Mouse (Mus musculus): ENCODE data around the gene Tdrd3. TPM values are rescaled to one million over a fixed set of nuclear protein-coding genes. Genes with fewer than 3 reads are reported as not detected.

The Tdrd3 gene
- polyA plus RNA-seq, 1 experiment, result 4.9 TPM

- no peaks in the 10 kb centered on the region for H3K4me1 ChIP-seq (ENCODE audit: control insufficient read depth, insufficient read depth, low read length)
- no peaks in the 10 kb centered on the region; the same call in 1 of the 2 replicates for H3K36me3 ChIP-seq (ENCODE audit: control insufficient read depth, insufficient read depth, low read length)
- H3K27me3 ChIP-seq (replicated peaks; ENCODE audit: control insufficient read depth, insufficient read depth, low read length), result no peaks in the 10 kb centered on the region
- WGBS, result 88% methylated on average over 4 of the region's 4 CpGs
- DNase-seq, result no peak
- no peak for TF ChIP-seq CTCF (conservative IDR thresholded peaks at IDR 0.05; ENCODE audit: insufficient read depth, insufficient read length, low read depth, low read length)
- no peak overlapping the region for H3K4me3 ChIP-seq (ENCODE audit: insufficient read depth, low read depth, low read length)
- H3K27ac ChIP-seq (ENCODE audit: insufficient read depth, low read depth, low read length), result no peak overlapping the region
Measured at GRCm38 (mm10) chr14:87517381-87517780, 100.9 kb downstream of the Tdrd3 start.

DNA sequence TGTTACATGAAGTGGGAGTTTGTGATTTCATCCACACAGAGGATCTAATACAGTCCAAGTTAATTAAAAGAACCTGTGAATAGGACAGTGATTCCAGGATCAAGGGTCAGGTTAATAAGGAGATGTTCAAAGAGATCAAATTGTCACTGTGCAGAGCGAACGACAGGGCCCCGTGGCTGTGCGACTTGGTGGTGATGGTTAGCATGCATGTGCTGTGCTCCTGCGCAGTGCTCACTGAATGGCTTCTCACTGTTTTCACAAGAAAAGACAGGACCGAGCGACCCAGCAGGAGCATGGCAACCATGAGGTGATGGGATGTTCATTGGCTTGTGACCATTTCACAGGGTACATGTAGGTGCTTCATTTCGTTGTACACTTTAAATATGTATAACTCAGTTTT lies 115.4 kb downstream of the Tdrd3 start:
- no peaks in the 10 kb centered on the region for H3K4me1 ChIP-seq (ENCODE audit: control insufficient read depth, insufficient read depth, low read length)
- no peaks in the 10 kb centered on the region for H3K27me3 ChIP-seq (replicated peaks; ENCODE audit: control insufficient read depth, insufficient read depth, low read length)
- DNase-seq, result no peak
- no peak overlapping the region for H3K4me3 ChIP-seq (ENCODE audit: insufficient read depth, low read depth, low read length)
- no peak for TF ChIP-seq CTCF (conservative IDR thresholded peaks at IDR 0.05; ENCODE audit: insufficient read depth, insufficient read length, low read depth, low read length)
- no peak for TF ChIP-seq POLR2A (IDR thresholded peaks at IDR 0.05; ENCODE audit: low read depth, low read length)
- no peaks in the 10 kb centered on the region for H3K36me3 ChIP-seq (ENCODE audit: control insufficient read depth, insufficient read depth, low read length)
- WGBS, result 79% methylated on average over 8 of the region's 8 CpGs
- no peak overlapping the region for H3K27ac ChIP-seq (ENCODE audit: insufficient read depth, low read depth, low read length)

- Histone ChIP-seq H3K4me1 (ENCODE audit: control insufficient read depth, insufficient read depth, low read length) (no peaks in the 10 kb centered on the region), H3K27ac (ENCODE audit: insufficient read depth, low read depth, low read length) (no peak overlapping the region), H3K36me3 (ENCODE audit: control insufficient read depth, insufficient read depth, low read length) (no peaks in the 10 kb centered on the region), H3K4me3 (ENCODE audit: insufficient read depth, low read depth, low read length) (no peak overlapping the region), H3K27me3 (replicated peaks; ENCODE audit: control insufficient read depth, insufficient read depth, low read length) (no peaks in the 10 kb centered on the region)
- WGBS, result 93% methylated on average over 4 of the region's 4 CpGs
- no peak for TF ChIP-seq POLR2A (IDR thresholded peaks at IDR 0.05; ENCODE audit: low read depth, low read length)
- TF ChIP-seq CTCF (conservative IDR thresholded peaks at IDR 0.05; ENCODE audit: insufficient read depth, insufficient read length, low read depth, low read length), result no peak
- DNase-seq, result no peak
Measured at GRCm38 (mm10) chr14:87537127-87537819, 120.8 kb downstream of the Tdrd3 start.

DNA sequence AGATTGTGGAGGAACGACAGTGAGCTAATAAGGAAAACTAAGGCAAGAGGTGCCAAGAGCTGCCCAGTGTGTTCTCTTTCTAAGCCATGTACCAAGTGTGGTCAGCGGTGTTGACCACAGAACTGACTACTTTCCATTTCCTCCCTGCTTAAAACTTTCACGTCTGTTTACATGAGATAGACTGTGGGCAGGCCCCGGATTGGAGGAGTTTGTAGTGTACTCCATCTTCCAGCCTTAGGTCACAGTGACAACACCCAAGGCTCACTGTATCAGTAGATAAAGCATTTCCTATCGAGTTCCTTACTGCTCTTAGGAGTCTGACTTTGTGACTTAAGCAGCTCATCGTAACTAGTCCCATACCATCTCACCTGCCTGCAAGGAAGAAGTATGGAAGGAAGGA lies 133.5 kb downstream of the Tdrd3 start:
- no peak for DNase-seq
- no peak for TF ChIP-seq POLR2A (IDR thresholded peaks at IDR 0.05; ENCODE audit: low read depth, low read length)
- no peak for TF ChIP-seq CTCF (conservative IDR thresholded peaks at IDR 0.05; ENCODE audit: insufficient read depth, insufficient read length, low read depth, low read length)
- H3K27ac ChIP-seq (ENCODE audit: insufficient read depth, low read depth, low read length), result no peak overlapping the region
- H3K36me3 ChIP-seq (ENCODE audit: control insufficient read depth, insufficient read depth, low read length), result peaks cover 5% of the 10 kb centered on the region
- no peak overlapping the region for H3K4me3 ChIP-seq (ENCODE audit: insufficient read depth, low read depth, low read length)
- H3K4me1 ChIP-seq (ENCODE audit: control insufficient read depth, insufficient read depth, low read length), result no peaks in the 10 kb centered on the region
- WGBS, result 86% methylated on average over 6 of the region's 6 CpGs
- no peaks in the 10 kb centered on the region for H3K27me3 ChIP-seq (replicated peaks; ENCODE audit: control insufficient read depth, insufficient read depth, low read length)

DNA sequence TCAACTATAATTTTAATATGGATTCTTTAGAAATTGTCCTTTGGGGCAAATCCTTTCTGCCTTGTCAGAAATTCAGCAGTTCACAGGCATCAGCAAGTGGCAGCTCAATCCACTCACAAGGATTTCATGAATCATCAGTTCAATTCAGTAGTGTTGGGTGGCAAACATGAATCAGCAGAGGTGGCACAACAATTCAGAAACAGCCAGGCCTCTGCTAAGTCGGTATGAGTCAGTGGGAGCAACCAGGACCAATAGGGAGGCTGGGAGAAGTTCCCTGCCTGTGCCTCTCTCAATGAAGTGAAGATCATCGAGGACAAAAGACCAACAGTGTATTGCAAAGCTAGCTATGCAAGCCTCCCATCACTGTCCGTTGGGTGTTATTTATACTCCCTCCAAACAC lies 135.8 kb downstream of the Tdrd3 start:
- Histone ChIP-seq H3K4me3 (ENCODE audit: insufficient read depth, low read depth, low read length) (no peak overlapping the region), H3K4me1 (ENCODE audit: control insufficient read depth, insufficient read depth, low read length) (no peaks in the 10 kb centered on the region), H3K36me3 (ENCODE audit: control insufficient read depth, insufficient read depth, low read length) (no peaks in the 10 kb centered on the region), H3K27me3 (replicated peaks; ENCODE audit: control insufficient read depth, insufficient read depth, low read length) (no peaks in the 10 kb centered on the region), H3K27ac (ENCODE audit: insufficient read depth, low read depth, low read length) (no peak overlapping the region)
- DNase-seq, result no peak
- no peak for TF ChIP-seq CTCF (conservative IDR thresholded peaks at IDR 0.05; ENCODE audit: insufficient read depth, insufficient read length, low read depth, low read length)
- no peak for TF ChIP-seq POLR2A (IDR thresholded peaks at IDR 0.05; ENCODE audit: low read depth, low read length)
- 60% methylated on average over 3 of the region's 3 CpGs for WGBS

- Histone ChIP-seq H3K27me3 (replicated peaks; ENCODE audit: control insufficient read depth, insufficient read depth, low read length) (0 out of 2 replicates have a peak, but pooled peaks cover 1% of the 10 kb centered on the region), H3K27ac (ENCODE audit: insufficient read depth, low read depth, low read length) (no peak overlapping the region), H3K36me3 (ENCODE audit: control insufficient read depth, insufficient read depth, low read length) (no peaks in the 10 kb centered on the region), H3K4me3 (ENCODE audit: insufficient read depth, low read depth, low read length) (no peak overlapping the region), H3K4me1 (ENCODE audit: control insufficient read depth, insufficient read depth, low read length) (no peaks in the 10 kb centered on the region)
- no peak for TF ChIP-seq POLR2A (IDR thresholded peaks at IDR 0.05; ENCODE audit: low read depth, low read length)
- no peak for TF ChIP-seq CTCF (conservative IDR thresholded peaks at IDR 0.05; ENCODE audit: insufficient read depth, insufficient read length, low read depth, low read length)
- no peak for DNase-seq
- 51% methylated on average over 9 of the region's 9 CpGs for WGBS
Measured at GRCm38 (mm10) chr14:87563841-87564240, 147.4 kb downstream of the Tdrd3 start.

DNA sequence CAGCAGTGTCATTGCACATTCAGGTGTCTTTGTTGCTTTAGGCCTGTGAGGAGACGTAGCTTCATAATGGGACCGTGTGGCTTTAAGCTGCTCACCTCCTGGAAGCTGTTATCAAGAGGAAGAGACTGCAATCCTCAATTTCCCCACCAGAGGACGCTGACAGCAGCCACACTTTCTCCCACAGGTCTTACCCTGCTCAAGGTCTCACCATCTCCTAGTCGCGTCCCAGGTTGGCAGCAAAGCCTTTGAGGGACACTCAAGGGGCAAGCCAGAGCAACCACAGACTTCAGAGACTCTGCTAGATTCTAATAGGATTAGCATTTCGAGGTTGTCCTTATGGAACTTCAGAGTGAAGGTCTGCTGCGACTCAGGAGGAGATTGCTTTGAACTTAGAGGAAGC lies 149.8 kb downstream of the Tdrd3 start:
- Histone ChIP-seq H3K27ac (ENCODE audit: insufficient read depth, low read depth, low read length) (no peak overlapping the region), H3K4me3 (ENCODE audit: insufficient read depth, low read depth, low read length) (no peak overlapping the region), H3K36me3 (ENCODE audit: control insufficient read depth, insufficient read depth, low read length) (no peaks in the 10 kb centered on the region), H3K4me1 (ENCODE audit: control insufficient read depth, insufficient read depth, low read length) (no peaks in the 10 kb centered on the region), H3K27me3 (replicated peaks; ENCODE audit: control insufficient read depth, insufficient read depth, low read length) (0 out of 2 replicates have a peak, but pooled peaks cover 1% of the 10 kb centered on the region)
- DNase-seq, result no peak
- no peak for TF ChIP-seq POLR2A (IDR thresholded peaks at IDR 0.05; ENCODE audit: low read depth, low read length)
- TF ChIP-seq CTCF (conservative IDR thresholded peaks at IDR 0.05; ENCODE audit: insufficient read depth, insufficient read length, low read depth, low read length), result 0 out of 2 replicates have a peak, but pooled peaks have one; percentile 9
- 43% methylated on average over 7 of the region's 7 CpGs for WGBS

All from kidney, adult 2 months (tissue).